Mouse (Mus musculus): ENCODE measurements around the gene Cfap46. TPM values are rescaled to one million over a fixed set of nuclear protein-coding genes. Genes with fewer than 3 reads are reported as not detected.

Gene Cfap46
- polyA plus RNA-seq, 1 experiment from 2014 or later: 0.29 TPM

Other genes starting within 250 kb of the Cfap46 start
- gene Nkx6-2, start 101.0 kb downstream of the Cfap46 start, polyA plus RNA-seq (2016; fragmentation: Nextera tagmentation; extraction: Ambion mirVana): not detected in 2 replicates
- not detected in 2 replicates for gene Adgra1, start 150.4 kb upstream of the Cfap46 start, polyA plus RNA-seq (2016; fragmentation: Nextera tagmentation; extraction: Ambion mirVana)
- 0.13 and 0.15 TPM in 2 replicates for gene Kndc1, start 210.9 kb upstream of the Cfap46 start, polyA plus RNA-seq (2016; fragmentation: Nextera tagmentation; extraction: Ambion mirVana)